ENCODE assay signal across 7 mouse cellular contexts in the genomic region with DNA sequence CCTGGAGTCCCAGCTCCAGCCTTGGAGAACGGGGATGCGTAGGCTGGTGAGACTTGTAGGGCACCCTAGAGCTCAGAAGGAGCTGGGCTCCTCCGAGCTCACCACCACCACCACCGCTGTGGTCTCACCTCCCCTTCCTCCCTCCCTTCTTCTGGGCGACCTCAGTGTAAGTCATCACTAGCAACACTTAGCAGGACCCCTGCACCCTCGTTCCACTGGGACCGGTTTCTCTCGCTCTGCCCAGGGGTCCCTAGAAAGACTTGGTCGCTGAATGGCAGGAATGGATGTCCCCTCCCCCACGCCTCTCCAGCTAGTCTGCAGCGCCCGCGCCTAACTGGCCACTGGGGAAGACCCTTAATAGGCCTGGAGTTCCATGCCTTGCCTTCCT. TPM values are rescaled to one million over a fixed set of nuclear protein-coding genes. Genes with fewer than 3 reads are reported as not detected.
A peak's percentile ranks its signal among the peaks of the same experiment; 100 is the strongest.
DNase-seq lines count a peak whose midpoint lies in the region; ATAC-seq lines count a peak whose summit lies in the region.

No protein-coding gene starts in this region.

- H3K9ac ChIP-seq in lung, embryonic 15.5 days = no peak overlapping the region
- no peak overlapping the region for H3K9ac ChIP-seq in embryonic facial prominence, embryonic 12.5 days
- H3K9ac ChIP-seq in limb, embryonic 11.5 days (ENCODE audit: low read length) = 0 out of 2 replicates have a peak overlapping the region, but pooled peaks have one; percentile 22
- H3K9ac ChIP-seq in stomach, embryonic 16.5 days (ENCODE audit: low read length) = no peak overlapping the region

- H3K27ac ChIP-seq in lung, embryonic 15.5 days = no peak overlapping the region
- 0 out of 2 replicates have a peak overlapping the region, but pooled peaks have one; percentile 50 for H3K27ac ChIP-seq in embryonic facial prominence, embryonic 12.5 days
- H3K27ac ChIP-seq in limb, embryonic 11.5 days (replicated peaks; ENCODE audit: low read depth, low read length) = no peak overlapping the region
- H3K27ac ChIP-seq in stomach, embryonic 16.5 days (ENCODE audit: low read length) = no peak overlapping the region

- 1% methylated on average over 13 of the region's 13 CpGs for WGBS in lung, embryonic 15.5 days
- 0% methylated on average over 12 of the region's 13 CpGs for WGBS in embryonic facial prominence, embryonic 12.5 days
- 0% methylated on average over 13 of the region's 13 CpGs for WGBS in limb, embryonic 11.5 days
- WGBS in stomach, embryonic 16.5 days = 4% methylated on average over 12 of the region's 13 CpGs

- H3K27me3 ChIP-seq in lung, embryonic 15.5 days = peaks cover 84% of the 10 kb centered on the region
- H3K27me3 ChIP-seq in embryonic facial prominence, embryonic 12.5 days = peaks cover 74% of the 10 kb centered on the region
- H3K27me3 ChIP-seq in limb, embryonic 11.5 days (ENCODE audit: control insufficient read depth, insufficient read depth, low read length) = peaks cover 41% of the 10 kb centered on the region
- H3K27me3 ChIP-seq in stomach, embryonic 16.5 days (ENCODE audit: control insufficient read depth, insufficient read depth, low read length) = peaks cover 63% of the 10 kb centered on the region

- no peak for DNase-seq in lung, adult 18-20 months
- DNase-seq in limb, embryonic 11.5 days (ENCODE audit: low spot score) = peak; percentile 64
- no peak for DNase-seq in left cerebral cortex, adult 11 months (ENCODE audit: low spot score)
- no peak for DNase-seq in thymus, postnatal 10 days (ENCODE audit: low spot score in 2 of 2)

- H3K4me1 ChIP-seq in lung, embryonic 15.5 days = peaks cover 9% of the 10 kb centered on the region; the same call in 1 of the 2 replicates
- H3K4me1 ChIP-seq in embryonic facial prominence, embryonic 12.5 days = peaks cover 29% of the 10 kb centered on the region
- peaks cover 30% of the 10 kb centered on the region for H3K4me1 ChIP-seq in limb, embryonic 11.5 days (ENCODE audit: control insufficient read depth, insufficient read depth, low read length)
- H3K4me1 ChIP-seq in stomach, embryonic 16.5 days (ENCODE audit: control insufficient read depth, insufficient read depth, low read length) = peaks cover 9% of the 10 kb centered on the region; the same call in 1 of the 2 replicates

- no peak for ATAC-seq in lung, embryonic 15.5 days (ENCODE audit: borderline replicate concordance, extremely low read depth, low FRiP score, low TSS enrichment)
- ATAC-seq in embryonic facial prominence, embryonic 12.5 days (ENCODE audit: insufficient number of reproducible peaks, insufficient read depth, low FRiP score, low TSS enrichment) = 0 out of 2 replicates have a peak, but pooled peaks have one; percentile 23
- peak; percentile 29 for ATAC-seq in limb, embryonic 11.5 days (ENCODE audit: insufficient number of reproducible peaks, low FRiP score, low TSS enrichment, low read depth)
- ATAC-seq in stomach, embryonic 16.5 days (ENCODE audit: insufficient read depth, low FRiP score) = no peak

- no peaks in the 10 kb centered on the region for H3K9me3 ChIP-seq in lung, embryonic 15.5 days
- H3K9me3 ChIP-seq in embryonic facial prominence, embryonic 12.5 days = no peaks in the 10 kb centered on the region
- H3K9me3 ChIP-seq in limb, embryonic 11.5 days (ENCODE audit: control insufficient read depth, low read length) = no peaks in the 10 kb centered on the region
- no peaks in the 10 kb centered on the region for H3K9me3 ChIP-seq in stomach, embryonic 16.5 days (replicated peaks; ENCODE audit: control insufficient read depth, low read length)

- peak overlapping the region; percentile 28 for H3K4me3 ChIP-seq in lung, embryonic 15.5 days
- peak overlapping the region; percentile 50 for H3K4me3 ChIP-seq in embryonic facial prominence, embryonic 12.5 days
- H3K4me3 ChIP-seq in limb, embryonic 11.5 days (ENCODE audit: low read depth, low read length) = peak overlapping the region; percentile 53
- peak overlapping the region; percentile 44 for H3K4me3 ChIP-seq in stomach, embryonic 16.5 days (replicated peaks; ENCODE audit: low read length)

- H3K4me2 ChIP-seq in lung, embryonic 15.5 days = peak overlapping the region; percentile 60
- H3K4me2 ChIP-seq in embryonic facial prominence, embryonic 12.5 days (replicated peaks) = peak overlapping the region; percentile 96
- peak overlapping the region; percentile 99 for H3K4me2 ChIP-seq in limb, embryonic 11.5 days (ENCODE audit: low read depth, severe bottlenecking)
- peak overlapping the region; percentile 58 for H3K4me2 ChIP-seq in stomach, embryonic 16.5 days (ENCODE audit: low read depth, low read length)

- H3K36me3 ChIP-seq in lung, embryonic 15.5 days = no peaks in the 10 kb centered on the region
- H3K36me3 ChIP-seq in embryonic facial prominence, embryonic 12.5 days = no peaks in the 10 kb centered on the region
- no peaks in the 10 kb centered on the region for H3K36me3 ChIP-seq in limb, embryonic 11.5 days (ENCODE audit: control insufficient read depth, insufficient read depth, low read length)
- no peaks in the 10 kb centered on the region for H3K36me3 ChIP-seq in stomach, embryonic 16.5 days (ENCODE audit: control insufficient read depth, insufficient read depth, low read length)

RNA-seq across cellular contexts. Expression of gene Rbfox3, which starts 1.6 kb away (rescaled TPM):
- 0.20 and 0.29 TPM in 2 replicates for polyA plus RNA-seq in lung, embryonic 15.5 days (2015; fragmentation: Nextera tagmentation; extraction: Ambion mirVana)
- 3.9 and 4.8 TPM in 2 replicates for polyA plus RNA-seq in embryonic facial prominence, embryonic 12.5 days (2016; fragmentation: Nextera tagmentation; extraction: Ambion mirVana)
- polyA plus RNA-seq in limb, embryonic 11.5 days (2014; fragmentation: Nextera tagmentation; extraction: Ambion mirVana) = 1.9 and 2.5 TPM in 2 replicates
- polyA plus RNA-seq in stomach, embryonic 16.5 days (2015; fragmentation: Nextera tagmentation; extraction: Ambion mirVana) = 1.1 and 1.5 TPM in 2 replicates

Comparison
In these comparisons a context has a peak if more than half of its experiments do, and no peak if none do; other contexts are left out.
1. ATAC-seq: peak in embryonic facial prominence, embryonic 12.5 days (single experiment) and limb, embryonic 11.5 days (single experiment); none in lung, embryonic 15.5 days (single experiment) and stomach, embryonic 16.5 days (single experiment).
2. Peak in every context shown above with its lines, with median percentiles within 50 percentile points of each other: H3K4me2 ChIP-seq and H3K4me3 ChIP-seq.